Mouse (Mus musculus): ENCODE results near the gene Bnc2. TPM values are rescaled to one million over a fixed set of nuclear protein-coding genes. Genes with fewer than 3 reads are reported as not detected.

Gene Bnc2
- total RNA-seq, 1 experiment from 2014 or later = 0.48 TPM

DNA sequence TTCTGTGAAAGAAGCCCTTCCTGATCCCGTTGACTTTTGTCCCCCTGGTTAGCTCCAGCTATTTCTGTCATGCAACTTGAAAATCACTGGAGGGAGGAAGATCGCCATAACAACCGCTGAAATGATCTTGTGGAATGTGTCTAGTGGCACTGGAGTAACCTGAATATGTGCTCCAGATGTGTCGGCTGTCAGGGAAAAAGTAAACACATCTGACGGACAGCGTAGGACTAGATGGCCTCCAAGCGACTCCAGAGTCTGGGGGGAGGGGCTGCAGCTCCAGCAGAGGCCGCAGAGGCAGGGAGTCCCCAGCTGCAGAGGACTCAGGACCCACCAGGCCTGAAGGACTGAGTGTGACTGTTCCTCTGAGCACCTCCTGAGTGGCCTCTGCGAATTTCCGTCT, 37.4 kb downstream of the Bnc2 start:
- ATAC-seq (replicated peaks; ENCODE audit: insufficient number of reproducible peaks, low FRiP score, low TSS enrichment, poor library complexity, severe bottlenecking) = no peak

DNA sequence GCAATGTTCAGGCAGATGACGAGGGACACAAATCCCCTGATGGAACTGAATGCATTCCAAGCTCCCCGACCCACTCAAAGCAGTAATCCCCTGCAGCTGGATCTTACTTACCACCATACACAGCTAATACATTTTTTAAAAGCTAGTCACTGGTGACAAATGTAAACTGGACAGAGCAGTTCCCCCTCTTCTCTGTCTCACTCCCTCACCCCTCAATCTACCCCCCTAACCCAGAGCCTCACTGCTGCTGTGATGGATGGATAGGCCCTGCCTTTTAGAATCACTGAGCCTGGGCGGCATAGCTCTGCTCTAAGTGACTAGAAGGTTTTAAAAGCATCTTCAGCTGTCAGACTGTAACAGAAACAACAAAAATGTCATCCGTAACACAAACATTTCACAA, 40.3 kb downstream of the Bnc2 start:
- ATAC-seq (replicated peaks; ENCODE audit: insufficient number of reproducible peaks, low FRiP score, low TSS enrichment, poor library complexity, severe bottlenecking) = no peak

DNA sequence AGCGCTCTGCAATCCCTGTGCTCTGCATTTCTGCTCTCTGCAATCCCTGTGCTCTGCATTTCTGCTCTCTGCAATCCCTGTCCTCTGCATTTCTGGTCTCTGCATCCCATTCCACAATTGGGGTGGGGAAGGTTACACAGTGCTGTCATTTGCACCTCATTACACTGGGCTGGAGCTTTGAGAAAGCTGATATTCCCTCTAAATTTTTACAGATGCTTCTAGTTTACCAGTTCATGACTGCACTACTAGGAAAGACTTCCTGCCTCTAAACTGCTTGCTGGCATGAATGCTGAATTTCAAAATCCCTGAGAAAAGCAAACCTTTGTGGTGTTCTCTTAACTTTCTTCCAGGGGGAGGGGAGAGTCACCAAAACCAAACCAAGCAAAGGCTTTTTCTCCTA, 41.1 kb downstream of the Bnc2 start:
- ATAC-seq (replicated peaks; ENCODE audit: insufficient number of reproducible peaks, low FRiP score, low TSS enrichment, poor library complexity, severe bottlenecking) = no peak

DNA sequence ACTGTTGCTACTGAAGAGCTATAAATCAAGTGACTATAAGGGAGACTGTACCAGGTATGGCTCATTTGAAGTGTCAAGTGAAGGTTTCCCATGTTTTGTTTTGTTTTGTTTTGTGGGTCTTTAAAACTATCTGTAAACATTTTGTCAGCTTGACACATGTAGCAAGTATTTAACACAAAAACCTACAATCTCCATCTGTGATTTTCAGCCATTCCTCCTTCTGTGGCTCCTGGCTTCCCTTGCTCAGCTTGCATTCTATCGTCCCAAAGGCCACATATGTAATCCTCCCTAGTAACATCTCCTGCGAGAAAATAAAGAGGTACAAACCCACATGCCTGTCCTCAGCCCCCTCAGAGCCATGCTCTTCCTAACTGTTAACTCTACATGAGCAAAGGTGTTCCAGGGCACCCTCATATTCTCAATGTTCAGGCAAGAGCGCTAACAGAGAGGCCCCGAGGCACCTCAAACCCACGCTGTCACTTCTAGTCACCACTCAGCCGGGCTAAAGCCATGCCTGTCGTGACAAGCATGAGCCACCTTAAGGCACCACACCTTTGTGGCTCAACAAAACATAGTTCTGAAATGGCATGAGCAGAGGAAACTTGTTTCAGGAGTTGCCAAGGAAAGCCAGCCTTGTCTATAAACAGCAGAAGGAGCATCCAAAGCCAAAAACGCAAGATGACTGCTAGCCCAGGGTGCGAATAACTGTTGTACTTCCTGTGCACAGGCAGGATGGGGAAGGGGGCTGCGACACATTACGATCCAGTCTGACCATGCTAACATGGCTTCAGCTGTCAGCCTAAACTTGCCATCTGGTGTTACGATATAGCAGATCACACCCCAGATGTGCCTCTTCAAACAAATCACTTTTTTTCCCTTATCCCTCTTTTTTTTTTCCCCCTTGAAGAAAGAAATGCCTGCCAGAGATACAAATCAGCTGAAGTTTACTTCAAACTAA, 42.0 kb downstream of the Bnc2 start:
- ATAC-seq (replicated peaks; ENCODE audit: insufficient number of reproducible peaks, low FRiP score, low TSS enrichment, poor library complexity, severe bottlenecking) = no peak

DNA sequence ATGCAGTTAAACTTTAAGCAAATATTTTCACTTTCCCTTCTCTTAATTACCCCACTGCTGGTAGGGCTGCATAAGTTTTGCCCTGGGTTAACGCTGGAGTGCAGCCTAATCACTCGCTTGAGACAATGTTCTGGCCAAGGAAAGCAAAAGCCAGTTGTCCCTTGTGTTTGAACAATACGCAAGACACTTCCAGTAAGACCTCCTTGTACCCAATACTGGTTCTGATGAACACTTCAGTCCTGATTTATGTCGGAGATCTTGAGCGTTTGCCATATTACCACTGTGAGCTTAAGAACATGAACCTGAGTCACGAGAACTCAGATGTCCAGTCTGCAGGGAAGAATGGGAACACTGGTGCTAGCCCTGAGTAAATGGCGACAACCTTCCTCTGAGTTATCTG, 47.5 kb downstream of the Bnc2 start:
- no peak for ATAC-seq (replicated peaks; ENCODE audit: insufficient number of reproducible peaks, low FRiP score, low TSS enrichment, poor library complexity, severe bottlenecking)

DNA sequence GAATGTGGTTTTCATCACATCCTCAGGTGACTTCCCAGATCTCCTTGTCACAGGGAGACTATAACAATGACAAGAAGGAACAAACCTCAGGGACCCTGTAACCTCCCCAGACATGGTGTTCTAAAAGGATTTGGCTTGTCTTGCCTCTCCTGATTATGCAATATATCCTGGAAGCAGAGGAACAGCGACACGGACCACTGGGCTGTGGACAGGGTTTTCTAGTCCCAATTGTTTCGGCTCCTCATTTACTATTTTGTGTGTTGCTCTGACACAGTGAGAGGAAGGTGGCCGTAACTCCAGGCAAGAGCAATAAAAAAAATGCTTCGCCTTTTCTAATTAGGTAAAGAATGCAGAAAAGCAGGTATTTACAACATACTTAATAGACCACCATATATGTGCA, 51.8 kb downstream of the Bnc2 start:
- no peak for ATAC-seq (replicated peaks; ENCODE audit: insufficient number of reproducible peaks, low FRiP score, low TSS enrichment, poor library complexity, severe bottlenecking)

DNA sequence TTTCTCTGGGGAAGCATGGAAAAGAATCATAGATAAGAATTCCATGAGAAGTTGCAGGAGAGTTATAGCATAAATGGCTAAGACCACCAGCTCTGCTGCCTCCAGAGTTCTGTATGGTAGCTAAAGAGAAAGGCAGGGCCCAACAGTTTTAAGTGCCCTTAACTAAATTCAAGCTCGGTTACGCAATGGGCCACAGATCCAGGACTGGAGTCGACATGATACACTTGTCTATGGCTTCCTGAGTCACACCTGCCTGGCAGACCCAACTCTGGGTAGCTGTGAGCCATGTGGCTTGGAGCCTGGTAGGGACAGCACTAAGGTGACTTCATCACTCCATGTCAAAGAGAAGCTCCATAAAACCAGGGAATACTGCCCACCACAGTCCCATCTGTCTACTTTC, 53.3 kb downstream of the Bnc2 start:
- ATAC-seq (replicated peaks; ENCODE audit: insufficient number of reproducible peaks, low FRiP score, low TSS enrichment, poor library complexity, severe bottlenecking) = no peak

DNA sequence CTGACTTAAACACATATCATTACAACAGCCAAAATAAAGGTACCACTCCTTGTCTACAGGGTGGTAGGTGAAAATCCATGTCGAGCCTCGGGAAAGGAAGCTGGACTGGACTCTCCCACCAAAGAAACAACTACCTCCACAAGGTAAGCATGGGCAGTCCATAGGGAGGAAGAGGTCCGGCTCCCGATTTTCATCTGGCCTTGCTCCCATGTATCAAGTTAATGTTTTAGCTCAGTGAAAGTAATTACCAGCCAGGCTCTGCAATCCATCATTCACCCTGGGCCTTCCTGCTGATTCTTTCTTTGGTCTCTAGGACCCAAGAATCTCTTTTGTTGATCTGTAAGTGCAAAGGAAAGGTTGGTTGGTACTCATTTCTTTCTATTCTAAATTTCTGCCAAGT, 65.2 kb downstream of the Bnc2 start:
- ATAC-seq (replicated peaks; ENCODE audit: insufficient number of reproducible peaks, low FRiP score, low TSS enrichment, poor library complexity, severe bottlenecking) = no peak

DNA sequence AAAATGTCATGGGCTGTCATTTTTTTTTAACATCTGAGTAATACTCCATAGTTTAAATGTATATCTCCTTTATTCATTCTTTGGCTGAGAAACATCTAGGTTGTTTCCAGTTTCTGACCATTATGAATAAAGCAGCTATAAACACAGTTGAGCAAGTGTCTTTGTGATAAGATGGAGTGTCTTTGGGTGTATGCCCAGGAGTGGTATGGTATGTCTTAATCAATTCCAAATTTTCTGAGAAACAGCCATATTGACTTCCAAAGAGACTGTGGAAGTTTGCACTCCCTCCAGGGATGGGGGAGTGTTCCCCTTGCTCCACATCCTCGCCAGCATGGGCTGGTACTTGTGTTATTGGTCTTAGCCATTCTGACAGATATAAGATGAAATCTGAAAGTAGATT, 70.6 kb downstream of the Bnc2 start:
- no peak for ATAC-seq (replicated peaks; ENCODE audit: insufficient number of reproducible peaks, low FRiP score, low TSS enrichment, poor library complexity, severe bottlenecking)

DNA sequence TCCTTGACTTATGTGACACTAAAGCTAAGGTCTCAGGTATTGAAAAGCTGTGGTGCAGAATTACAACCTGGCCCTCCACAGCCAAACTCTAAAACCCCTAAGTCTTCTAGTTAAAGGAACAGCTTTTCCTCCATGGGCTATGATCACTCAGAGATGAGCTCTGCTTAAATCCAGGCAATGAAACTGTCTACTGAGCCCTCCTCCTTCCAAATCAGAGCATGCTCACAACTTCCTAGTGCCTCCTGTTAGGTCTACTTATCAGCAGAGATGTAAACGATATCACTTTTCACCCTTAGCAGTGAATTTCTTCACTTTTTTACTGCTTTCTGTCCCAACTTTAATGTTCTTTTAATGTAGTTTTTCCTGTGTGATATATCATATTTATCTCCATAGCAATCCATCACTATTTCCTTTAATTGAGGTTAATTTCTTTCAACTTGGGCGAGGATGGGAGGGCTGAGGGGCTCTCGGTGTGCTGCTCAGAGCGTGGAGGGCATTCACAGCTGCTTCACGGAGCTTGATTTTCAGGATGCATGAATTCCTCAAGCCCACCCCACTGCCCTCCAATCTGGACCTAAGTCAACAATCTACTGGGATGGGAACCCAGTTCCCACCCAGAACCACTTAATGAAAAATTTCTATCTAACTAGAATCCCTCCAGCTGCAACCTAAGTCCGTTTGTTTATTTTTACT, 94.7 kb downstream of the Bnc2 start:
- no peak for ATAC-seq (replicated peaks; ENCODE audit: insufficient number of reproducible peaks, low FRiP score, low TSS enrichment, poor library complexity, severe bottlenecking)

DNA sequence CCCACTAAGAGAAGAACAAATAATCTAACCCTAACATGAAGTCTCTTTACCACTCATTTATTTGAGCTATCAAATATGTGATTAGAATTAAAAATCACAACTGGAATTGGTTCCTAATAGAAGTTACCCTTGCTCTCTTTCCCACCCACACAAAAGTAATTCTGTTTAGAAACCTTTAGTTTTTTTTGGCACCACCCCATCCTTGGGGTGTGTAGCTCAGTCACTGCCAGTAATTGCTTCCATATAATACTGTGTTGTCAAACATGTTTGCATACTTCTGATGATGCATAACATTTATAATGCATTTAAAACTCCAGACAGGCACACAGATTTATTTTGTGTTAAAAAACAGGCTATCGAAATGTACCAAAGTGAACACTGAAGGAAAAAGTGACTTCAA, 96.8 kb downstream of the Bnc2 start:
- no peak for ATAC-seq (replicated peaks; ENCODE audit: insufficient number of reproducible peaks, low FRiP score, low TSS enrichment, poor library complexity, severe bottlenecking)

DNA sequence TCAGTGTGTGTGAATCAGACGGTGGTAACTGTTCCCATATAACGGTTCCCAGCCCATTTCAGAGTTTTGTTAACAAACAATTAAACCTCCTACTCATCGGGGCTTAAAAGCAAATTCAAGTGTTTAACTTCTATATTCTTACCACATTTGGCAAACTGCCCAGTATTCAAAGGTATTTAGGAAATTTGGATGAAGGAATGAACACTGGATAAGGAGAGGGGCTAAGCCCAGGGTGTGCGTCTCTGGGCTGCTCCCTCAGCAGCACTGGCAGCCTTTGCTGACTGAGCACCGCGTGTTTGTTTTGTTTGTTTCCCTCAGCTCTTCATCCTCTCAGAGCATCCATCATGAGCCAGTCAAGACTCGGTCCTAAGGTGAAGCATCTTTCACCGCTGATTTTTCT, 109.0 kb downstream of the Bnc2 start:
- ATAC-seq (replicated peaks; ENCODE audit: insufficient number of reproducible peaks, low FRiP score, low TSS enrichment, poor library complexity, severe bottlenecking) = no peak

DNA sequence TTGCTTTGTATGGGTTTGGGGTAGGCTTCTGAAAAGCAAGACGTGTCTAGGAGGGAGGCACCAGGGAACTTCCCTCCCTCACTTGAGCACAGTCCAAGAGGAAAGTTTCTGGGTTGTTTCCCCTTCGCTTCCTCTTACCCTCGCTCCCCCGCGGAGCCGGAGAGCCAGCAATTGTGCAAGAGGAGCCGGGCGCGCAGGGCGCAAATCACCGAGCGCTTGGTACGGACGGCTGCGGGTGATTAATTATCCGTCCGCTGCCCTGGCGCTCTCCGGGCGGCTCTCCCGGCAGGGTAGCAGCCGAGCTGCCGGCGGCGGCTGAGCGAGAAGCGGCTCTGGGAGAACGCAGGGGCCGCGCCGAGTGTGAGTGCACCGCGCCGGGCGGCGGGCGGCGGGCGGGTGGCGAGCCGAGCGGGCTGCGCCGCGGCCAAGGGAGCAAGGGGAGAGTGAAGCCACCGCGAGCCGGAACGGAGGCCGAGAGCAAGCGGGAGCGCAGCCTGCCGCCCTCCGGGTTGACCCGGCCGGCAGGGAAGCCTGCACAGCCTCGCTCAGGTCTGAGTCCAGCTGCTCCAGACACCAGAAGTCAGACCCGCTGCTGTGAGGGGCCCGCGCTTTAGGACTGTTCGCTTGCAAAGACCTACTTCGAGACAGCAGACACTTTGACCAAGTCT, 129.7 kb downstream of the Bnc2 start:
- ATAC-seq (replicated peaks; ENCODE audit: insufficient number of reproducible peaks, low FRiP score, low TSS enrichment, poor library complexity, severe bottlenecking) = no peak

DNA sequence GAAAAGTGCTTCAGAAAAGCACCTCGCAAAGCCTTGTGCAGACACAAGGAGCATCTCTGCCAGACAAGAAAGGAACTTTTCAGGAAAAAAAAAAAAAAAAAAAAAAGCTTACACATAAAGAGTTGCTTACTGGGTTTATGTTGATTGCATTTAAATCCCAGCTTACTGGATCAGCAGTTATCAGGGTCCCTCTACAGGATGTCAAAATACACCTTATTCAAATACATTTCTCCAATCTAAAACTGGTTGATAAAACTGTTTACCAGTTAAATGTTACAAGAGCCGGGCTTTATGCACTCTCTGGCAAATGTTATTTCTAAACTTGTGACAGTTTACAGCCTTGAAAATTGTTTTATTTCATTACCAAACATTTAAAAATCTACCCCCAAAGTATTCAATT, 130.4 kb downstream of the Bnc2 start:
- ATAC-seq (replicated peaks; ENCODE audit: insufficient number of reproducible peaks, low FRiP score, low TSS enrichment, poor library complexity, severe bottlenecking) = no peak

DNA sequence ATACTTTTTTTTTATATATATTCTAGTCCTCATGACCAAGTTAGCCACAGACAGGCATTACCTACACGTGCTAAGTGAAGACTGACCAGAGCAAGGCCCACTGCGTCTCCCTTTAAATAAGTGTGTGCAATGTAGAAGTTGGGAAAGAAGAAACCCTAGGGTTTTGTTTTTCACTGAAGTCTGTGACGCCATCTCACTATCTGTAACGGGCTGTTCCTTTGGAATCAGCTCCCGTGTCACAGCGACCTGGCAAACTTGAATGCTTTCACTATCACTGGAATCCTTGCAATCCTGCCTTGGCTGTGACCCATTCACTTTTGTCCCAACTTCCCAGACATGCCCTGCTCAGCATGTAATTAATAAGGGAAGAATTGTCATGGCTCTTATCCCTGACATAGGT, 134.5 kb downstream of the Bnc2 start:
- ATAC-seq (replicated peaks; ENCODE audit: insufficient number of reproducible peaks, low FRiP score, low TSS enrichment, poor library complexity, severe bottlenecking) = no peak

DNA sequence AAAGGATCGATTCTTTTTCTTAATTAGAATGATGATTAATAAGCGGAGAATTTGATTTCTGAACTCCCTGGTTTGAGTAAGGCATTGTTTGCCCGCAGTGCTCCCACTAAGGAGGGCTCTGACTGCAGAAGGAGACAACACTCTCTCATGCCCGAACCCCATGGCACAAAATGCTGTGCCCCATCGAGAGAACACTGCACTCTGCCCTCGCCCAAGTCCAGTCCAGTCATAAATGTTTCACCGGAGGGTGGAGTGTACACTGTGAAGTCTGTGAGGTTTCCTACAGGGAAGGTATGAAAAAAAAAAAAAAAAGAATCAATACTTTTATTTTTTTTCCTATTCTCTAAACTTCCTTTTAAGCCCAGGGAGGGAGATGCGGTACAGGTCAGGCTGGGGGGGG, 135.7 kb downstream of the Bnc2 start:
- ATAC-seq (replicated peaks; ENCODE audit: insufficient number of reproducible peaks, low FRiP score, low TSS enrichment, poor library complexity, severe bottlenecking) = no peak

DNA sequence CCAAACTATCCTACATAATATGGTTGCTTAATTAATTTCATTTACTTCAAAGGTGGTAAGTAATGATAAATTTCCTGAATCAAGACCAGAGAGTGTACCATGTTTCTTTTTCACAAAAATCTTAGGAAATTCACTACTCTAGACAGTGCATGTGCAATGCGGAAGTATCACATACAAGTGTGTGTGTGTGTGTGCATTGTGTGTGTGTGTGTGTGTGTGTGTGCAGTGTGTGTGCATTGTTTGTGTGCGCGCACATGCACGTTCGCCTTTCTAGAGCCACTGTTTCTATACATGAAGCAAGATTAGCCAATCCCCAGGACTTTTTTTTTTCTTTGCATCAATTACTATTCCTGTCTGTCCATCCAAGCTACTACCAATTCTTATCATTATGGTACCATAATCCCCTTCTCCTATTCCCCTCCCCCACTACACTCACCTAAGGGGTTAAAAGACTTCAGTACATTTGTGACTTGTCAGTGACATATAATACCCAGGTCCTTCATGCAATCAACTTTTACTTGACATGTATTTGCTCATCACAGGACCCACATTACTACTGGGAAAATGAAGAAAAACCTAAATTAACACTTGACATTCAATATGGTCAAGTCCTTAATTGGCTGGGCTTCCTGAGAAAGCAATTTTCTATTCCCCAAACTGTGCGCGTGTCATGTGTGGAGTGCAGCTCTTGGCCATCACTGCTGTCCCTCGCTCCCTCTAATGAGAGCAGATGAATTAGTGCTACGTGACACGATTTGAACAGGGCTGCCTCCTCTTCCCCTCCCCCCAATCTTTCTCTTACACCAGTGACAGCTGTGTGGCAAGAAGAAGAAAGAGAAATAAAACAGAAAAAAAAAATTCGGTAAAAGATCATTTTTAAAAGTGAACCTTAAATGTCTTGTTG, 145.9 kb downstream of the Bnc2 start:
- ATAC-seq (replicated peaks; ENCODE audit: insufficient number of reproducible peaks, low FRiP score, low TSS enrichment, poor library complexity, severe bottlenecking) = no peak

DNA sequence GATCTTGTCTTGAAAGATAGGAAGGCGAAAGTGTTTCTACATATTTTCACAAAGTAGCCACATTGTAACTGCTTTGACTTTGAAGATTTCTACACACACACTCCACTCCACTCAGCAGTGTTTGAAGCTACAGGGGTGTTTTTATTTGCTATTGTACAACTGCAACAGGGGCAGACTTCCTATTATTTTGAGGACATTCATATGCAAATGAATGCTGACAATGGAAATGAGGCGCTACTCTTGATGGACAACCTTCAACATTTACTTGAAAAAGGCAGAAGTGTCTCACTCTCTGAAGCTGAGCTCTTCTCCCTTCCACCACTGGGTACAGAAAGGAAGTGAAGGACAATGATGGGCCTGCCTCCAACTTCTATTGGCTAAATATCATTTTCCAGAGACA, 146.7 kb downstream of the Bnc2 start:
- no peak for ATAC-seq (replicated peaks; ENCODE audit: insufficient number of reproducible peaks, low FRiP score, low TSS enrichment, poor library complexity, severe bottlenecking)

All from monocyte, adult 5-6 weeks (primary cell).